Mouse (Mus musculus) lung, embryonic 15.5 days (tissue): Measurements from ENCODE around the gene Cd59b. TPM values are rescaled to one million over a fixed set of nuclear protein-coding genes. Genes with fewer than 3 reads are reported as not detected.

ENCODE experiments used
- ATAC-seq: fragments of 200-750 bp; cut with Nextera tagmentation; 2 replicates; pipeline ENCODE4 v1.8.0; 2017; ENCODE audit warnings: moderate number of reproducible peaks, borderline replicate concordance; ENCODE audit not compliant: low FRiP score, low TSS enrichment; ENCODE audit errors: extremely low read depth
- H3K27ac ChIP-seq: fragments of 300-500 bp; sonication (generic); 2 replicates; pipeline ENCODE4 v1.5.1; 2015; ENCODE audit warnings: moderate library complexity, mild to moderate bottlenecking, inconsistent platforms
- H3K27me3 ChIP-seq: fragments of 300-500 bp; sonication (generic); 2 replicates; pipeline ENCODE4 v1.6.1; 2015; ENCODE audit warnings: inconsistent platforms
- H3K36me3 ChIP-seq: fragments of 300-500 bp; sonication (generic); 2 replicates; pipeline ENCODE4 v1.6.1; 2015; ENCODE audit warnings: inconsistent platforms
- H3K4me1 ChIP-seq: fragments of 300-500 bp; sonication (generic); 2 replicates; pipeline ENCODE4 v1.6.1; 2015; ENCODE audit warnings: inconsistent platforms
- H3K4me2 ChIP-seq: fragments of 300-500 bp; sonication (generic); 2 replicates; pipeline ENCODE4 v1.6.1; 2015; ENCODE audit warnings: inconsistent platforms, mild to moderate bottlenecking, moderate library complexity
- H3K4me3 ChIP-seq: fragments of 300-500 bp; sonication (generic); 2 replicates; pipeline ENCODE4 v1.5.1; 2015; ENCODE audit warnings: mild to moderate bottlenecking, inconsistent platforms
- H3K9ac ChIP-seq: fragments of 300-500 bp; sonication (generic); 2 replicates; pipeline ENCODE4 v1.6.1; 2015; ENCODE audit warnings: inconsistent platforms
- H3K9me3 ChIP-seq: fragments of 300-500 bp; sonication (generic); 2 replicates; pipeline ENCODE4 v1.6.1; 2016; ENCODE audit warnings: inconsistent platforms
- WGBS: fragments of 180-500 bp; shearing (Covaris S2); methylation state at CpG from one replicate; pipeline ENCODE4 v1.1.7; 2015; 5-methylcytosine and 5-hydroxymethylcytosine counted together
- polyA plus RNA-seq: library from polyadenylated mRNA; unstranded; fragments of >200 nt; fragmentation: Nextera tagmentation; extraction: Ambion mirVana; gene quantifications from 2 replicates; pipeline ENCODE4 v1.2.1, GENCODE M21; 2015

Cd59b gene
- polyA plus RNA-seq, 1 experiment from 2014 or later = 5.5 TPM

GRCm38 (mm10) chr2:104121681-104122504 lies 52.2 kb downstream of the Cd59b start:
- Histone ChIP-seq H3K4me3 (peak overlapping the region; percentile 63), H3K27ac (peak overlapping the region; percentile 39; the same call in 1 of the 2 replicates), H3K9ac (no peak overlapping the region), H3K36me3 (no peaks in the 10 kb centered on the region), H3K4me2 (peak overlapping the region; percentile 93), H3K4me1 (peaks cover 17% of the 10 kb centered on the region), H3K9me3 (no peaks in the 10 kb centered on the region), H3K27me3 (peaks cover 22% of the 10 kb centered on the region)
- no peak for ATAC-seq
- 66% methylated on average over 8 of the region's 8 CpGs for WGBS

- Histone ChIP-seq H3K9ac (peak within 1 kb of the TSS; percentile 64), H3K36me3 (no peaks in the 10 kb centered on the region), H3K4me2 (peak within 1 kb of the TSS; percentile 93), H3K27ac (peak within 1 kb of the TSS; percentile 39; the same call in 1 of the 2 replicates), H3K4me1 (peaks cover 17% of the 10 kb centered on the region), H3K4me3 (peak within 1 kb of the TSS; percentile 63), H3K9me3 (no peaks in the 10 kb centered on the region), H3K27me3 (peaks cover 22% of the 10 kb centered on the region)
- WGBS = under 1% methylated on average over 74 of the region's 74 CpGs
- peak; percentile 97 for ATAC-seq
Measured at GRCm38 (mm10) chr2:104122505-104123378, 53.1 kb downstream of the Cd59b start, which contains the start of gene A930018P22Rik. TSS of gene A930018P22Rik (plus strand) at chr2:104122769.

- peaks cover 17% of the 10 kb centered on the region for H3K4me1 ChIP-seq
- H3K9me3 ChIP-seq = no peaks in the 10 kb centered on the region
- no peaks in the 10 kb centered on the region for H3K36me3 ChIP-seq
- H3K27ac ChIP-seq = no peak overlapping the region
- peak overlapping the region; percentile 93 for H3K4me2 ChIP-seq
- H3K4me3 ChIP-seq = peak overlapping the region; percentile 63
- H3K9ac ChIP-seq = no peak overlapping the region
- H3K27me3 ChIP-seq = peaks cover 22% of the 10 kb centered on the region
- WGBS = 37% methylated on average over 3 of the region's 3 CpGs
- ATAC-seq = no peak
Measured at GRCm38 (mm10) chr2:104123540-104123939, 53.9 kb downstream of the Cd59b start.

- Histone ChIP-seq H3K36me3 (no peaks in the 10 kb centered on the region), H3K9me3 (no peaks in the 10 kb centered on the region), H3K4me1 (peaks cover 17% of the 10 kb centered on the region)
Measured at GRCm38 (mm10) chr2:104124071-104124470, 54.4 kb downstream of the Cd59b start.

DNA sequence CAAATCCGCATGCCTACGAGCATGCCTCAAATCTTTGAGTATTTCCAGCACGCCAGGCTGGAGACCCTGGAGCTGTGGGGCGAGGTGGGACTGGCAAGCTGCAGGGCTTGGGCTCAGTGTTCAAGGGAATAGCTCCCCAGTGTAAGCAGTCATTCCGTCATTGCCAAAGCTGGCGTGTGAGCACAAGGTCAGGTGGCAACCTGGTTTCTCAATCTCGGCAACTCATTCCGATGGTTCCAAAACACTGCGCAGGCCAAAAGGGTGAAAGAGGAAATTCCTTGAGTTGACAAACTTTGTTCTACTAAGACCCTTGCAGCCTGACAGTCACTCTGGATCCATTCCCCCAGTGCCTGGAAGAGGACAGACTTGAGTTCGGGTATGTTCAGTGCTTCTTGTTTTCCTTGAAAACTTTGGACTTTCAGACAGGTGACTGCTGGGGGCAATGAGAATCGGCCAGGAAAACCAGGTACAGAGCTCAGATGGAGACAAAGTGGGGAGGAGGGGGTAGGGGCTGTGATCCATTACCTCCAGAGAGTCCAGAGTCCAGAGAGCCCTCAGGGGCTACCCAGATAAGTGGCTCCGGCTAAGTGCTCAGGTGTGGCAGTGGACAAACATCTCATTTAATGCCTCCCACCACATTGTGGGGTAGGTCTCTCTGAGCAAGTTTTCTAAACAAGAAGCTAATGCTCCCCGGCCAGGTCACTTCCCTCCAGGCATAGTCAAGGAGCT lies 59.3 kb downstream of the Cd59b start:
- Histone ChIP-seq H3K4me2 (no peak overlapping the region), H3K27ac (no peak overlapping the region), H3K9ac (no peak overlapping the region), H3K4me3 (no peak overlapping the region), H3K27me3 (peaks cover 18% of the 10 kb centered on the region), H3K4me1 (0 out of 2 replicates have a peak, but pooled peaks cover 5% of the 10 kb centered on the region), H3K9me3 (no peaks in the 10 kb centered on the region), H3K36me3 (no peaks in the 10 kb centered on the region)
- WGBS = 69% methylated on average over 13 of the region's 13 CpGs
- no peak for ATAC-seq

More at GRCm38 (mm10) chr2:104124071-104124470, 54.4 kb downstream of the Cd59b start:
- no peak for ATAC-seq
- 69% methylated on average over 5 of the region's 5 CpGs for WGBS
- peaks cover 22% of the 10 kb centered on the region for H3K27me3 ChIP-seq
- no peak overlapping the region for H3K4me2 ChIP-seq
- no peak overlapping the region for H3K4me3 ChIP-seq
- H3K9ac ChIP-seq = no peak overlapping the region
- H3K27ac ChIP-seq = no peak overlapping the region

DNA sequence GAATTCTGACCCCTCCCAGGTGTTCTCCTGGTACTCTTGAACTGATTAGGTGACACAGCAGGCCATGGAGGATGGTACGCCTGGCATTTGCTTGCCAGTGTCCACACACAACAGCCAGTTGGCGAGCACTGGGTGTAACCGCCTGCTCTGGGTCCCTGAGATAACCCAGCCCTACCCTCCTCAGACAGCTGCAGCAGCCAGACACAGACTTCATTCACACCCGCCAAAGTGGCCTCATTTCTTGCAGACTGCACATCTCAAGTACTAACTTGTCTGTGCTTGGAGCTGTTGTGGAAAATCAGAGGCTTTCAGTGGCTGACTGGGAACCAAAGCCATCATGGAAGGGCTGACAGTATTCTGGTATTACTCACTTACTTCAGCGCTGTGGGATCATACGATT lies 60.5 kb downstream of the Cd59b start:
- Histone ChIP-seq H3K4me1 (no peaks in the 10 kb centered on the region), H3K4me2 (no peak overlapping the region), H3K27ac (no peak overlapping the region), H3K27me3 (peaks cover 11% of the 10 kb centered on the region; the same call in 1 of the 2 replicates), H3K4me3 (no peak overlapping the region), H3K9me3 (no peaks in the 10 kb centered on the region), H3K9ac (no peak overlapping the region), H3K36me3 (no peaks in the 10 kb centered on the region)
- 53% methylated on average over 6 of the region's 6 CpGs for WGBS
- no peak for ATAC-seq

- ATAC-seq = no peak
- Histone ChIP-seq H3K36me3 (no peaks in the 10 kb centered on the region), H3K9me3 (no peaks in the 10 kb centered on the region), H3K27ac (no peak overlapping the region), H3K27me3 (0 out of 2 replicates have a peak, but pooled peaks cover 5% of the 10 kb centered on the region), H3K4me1 (no peaks in the 10 kb centered on the region), H3K9ac (no peak overlapping the region), H3K4me3 (no peak overlapping the region), H3K4me2 (no peak overlapping the region)
- 60% methylated on average over 3 of the region's 3 CpGs for WGBS
Measured at GRCm38 (mm10) chr2:104130969-104131368, 61.3 kb downstream of the Cd59b start.

DNA sequence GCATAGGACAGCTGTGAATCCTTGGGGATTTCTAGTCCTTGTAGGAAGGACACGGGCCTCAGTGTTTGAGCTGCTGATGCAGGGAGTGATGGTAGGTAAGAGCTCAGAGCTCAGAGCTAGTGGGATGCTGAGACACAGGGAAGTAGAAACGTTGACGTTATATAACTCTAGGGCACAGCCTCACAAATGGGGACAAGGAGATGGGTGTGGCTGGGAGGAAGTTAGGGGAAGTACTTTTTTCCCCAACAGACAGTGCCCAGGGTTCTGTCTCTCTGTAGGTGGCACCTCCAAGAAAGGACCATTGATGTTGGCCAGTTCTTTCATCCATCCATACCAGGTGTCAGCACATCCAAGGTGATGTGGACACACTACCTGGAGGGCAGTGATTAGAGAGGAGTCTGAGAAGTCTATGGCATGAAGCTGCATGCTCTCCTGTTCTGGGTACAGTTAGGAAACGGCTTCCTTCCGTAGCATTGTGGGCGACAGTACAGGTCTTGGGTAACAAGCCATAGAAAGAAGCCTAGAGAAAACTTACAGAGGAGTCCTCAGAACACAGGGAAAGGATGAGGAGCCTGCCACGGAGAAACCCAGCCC lies 62.7 kb downstream of the Cd59b start:
- Histone ChIP-seq H3K9ac (no peak overlapping the region), H3K36me3 (no peaks in the 10 kb centered on the region), H3K4me2 (no peak overlapping the region), H3K9me3 (no peaks in the 10 kb centered on the region), H3K27me3 (no peaks in the 10 kb centered on the region), H3K4me3 (no peak overlapping the region), H3K27ac (no peak overlapping the region), H3K4me1 (no peaks in the 10 kb centered on the region)
- 72% methylated on average over 7 of the region's 7 CpGs for WGBS
- no peak for ATAC-seq

- Histone ChIP-seq H3K36me3 (no peaks in the 10 kb centered on the region), H3K27me3 (no peaks in the 10 kb centered on the region), H3K9me3 (no peaks in the 10 kb centered on the region), H3K9ac (no peak overlapping the region), H3K4me1 (no peaks in the 10 kb centered on the region), H3K27ac (no peak overlapping the region), H3K4me3 (no peak overlapping the region), H3K4me2 (no peak overlapping the region)
- 16% methylated on average over 12 of the region's 12 CpGs for WGBS
- ATAC-seq = no peak
Measured at GRCm38 (mm10) chr2:104133042-104133810, 63.6 kb downstream of the Cd59b start.

GRCm38 (mm10) chr2:104134150-104135056 lies 64.8 kb downstream of the Cd59b start:
- no peak overlapping the region for H3K4me2 ChIP-seq
- WGBS = 39% methylated on average over 8 of the region's 8 CpGs
- H3K27ac ChIP-seq = no peak overlapping the region
- no peaks in the 10 kb centered on the region for H3K36me3 ChIP-seq
- H3K4me1 ChIP-seq = no peaks in the 10 kb centered on the region
- H3K4me3 ChIP-seq = no peak overlapping the region
- no peaks in the 10 kb centered on the region for H3K9me3 ChIP-seq
- ATAC-seq = no peak
- no peak overlapping the region for H3K9ac ChIP-seq
- H3K27me3 ChIP-seq = no peaks in the 10 kb centered on the region
